Mouse (Mus musculus): Measurements from ENCODE around the gene Atrnl1.

GRCm38 (mm10) chr19:57927566-57928523 lies 317.0 kb downstream of the Atrnl1 start:
- TF ChIP-seq CTCF (IDR thresholded peaks at IDR 0.05; ENCODE audit: insufficient read depth, low read depth, low read length) = no peak
- no peak for TF ChIP-seq POLR2A (IDR thresholded peaks at IDR 0.05; ENCODE audit: insufficient read depth, low read depth, low read length)
